Mouse (Mus musculus) retina, adult 2 months (tissue): ENCODE measurements around the gene Krr1.

ENCODE experiments used
- DNase-seq: peaks from one replicate; pipeline ENCODE4 v3.0.0-alpha.2; 2012; ENCODE audit warnings: low read depth, low spot score

Gene Krr1

GRCm38 (mm10) chr10:111972542-111973361 is at the start of gene Krr1:
Gene Krr1 (plus strand): TSS chr10:111972664.
- DNase-seq: peak; percentile 94

DNA sequence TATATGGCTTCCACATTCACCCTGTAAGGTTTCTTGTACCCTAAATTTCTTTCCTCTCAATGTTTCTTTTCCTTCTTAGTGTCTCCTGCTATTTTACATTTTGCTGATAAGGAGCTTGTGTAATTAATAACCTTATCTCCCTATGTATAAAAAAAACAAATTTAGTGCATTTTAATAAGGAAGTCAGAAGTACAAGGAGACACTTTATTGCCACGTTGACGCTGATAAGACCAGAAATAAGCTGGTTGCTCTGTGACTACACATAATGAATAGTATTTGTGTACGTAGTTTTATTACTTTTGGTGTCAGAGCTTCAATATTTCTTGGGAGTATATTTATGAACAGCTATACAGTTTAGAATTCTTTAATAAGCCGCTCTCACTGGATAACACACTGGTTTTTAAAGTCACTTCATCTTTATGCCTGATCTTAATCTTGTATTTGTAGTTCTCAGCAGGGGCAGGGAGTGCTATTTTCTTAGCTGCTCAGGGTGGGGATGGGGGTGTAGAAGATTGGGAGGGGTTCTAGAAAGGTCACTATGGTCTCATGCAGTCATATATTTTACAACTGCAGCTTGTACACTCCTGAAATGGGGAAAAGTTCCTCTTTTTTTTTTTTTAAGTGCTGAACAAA is 48.8 kb upstream of the Krr1 start:
- no peak for DNase-seq

DNA sequence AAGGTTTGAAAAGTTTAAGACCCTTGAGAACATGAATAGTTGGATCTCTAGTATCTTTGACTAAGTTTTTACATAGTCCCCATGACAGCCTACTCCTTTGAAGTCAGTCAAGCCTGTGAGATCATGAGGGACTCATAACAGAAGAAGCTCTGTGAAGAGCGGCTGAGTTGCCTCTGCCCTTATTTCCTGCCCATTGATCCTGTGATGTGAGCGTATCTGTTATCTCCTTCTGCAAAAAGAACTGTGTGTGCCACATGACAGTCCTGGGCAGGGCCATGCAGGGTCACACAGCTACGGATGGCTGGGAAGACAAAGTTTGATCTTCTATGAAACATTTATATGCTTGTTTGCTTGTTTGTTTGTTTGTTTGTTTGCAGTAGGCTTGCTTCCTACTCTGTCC is 48.3 kb upstream of the Krr1 start:
- DNase-seq: no peak

- DNase-seq: no peak
These were observed 47.6 kb upstream of the Krr1 start for GRCm38 (mm10) chr10:111924716-111925488.

- DNase-seq: peak; percentile 57
These were observed 47.0 kb upstream of the Krr1 start for GRCm38 (mm10) chr10:111925489-111925860.

DNA sequence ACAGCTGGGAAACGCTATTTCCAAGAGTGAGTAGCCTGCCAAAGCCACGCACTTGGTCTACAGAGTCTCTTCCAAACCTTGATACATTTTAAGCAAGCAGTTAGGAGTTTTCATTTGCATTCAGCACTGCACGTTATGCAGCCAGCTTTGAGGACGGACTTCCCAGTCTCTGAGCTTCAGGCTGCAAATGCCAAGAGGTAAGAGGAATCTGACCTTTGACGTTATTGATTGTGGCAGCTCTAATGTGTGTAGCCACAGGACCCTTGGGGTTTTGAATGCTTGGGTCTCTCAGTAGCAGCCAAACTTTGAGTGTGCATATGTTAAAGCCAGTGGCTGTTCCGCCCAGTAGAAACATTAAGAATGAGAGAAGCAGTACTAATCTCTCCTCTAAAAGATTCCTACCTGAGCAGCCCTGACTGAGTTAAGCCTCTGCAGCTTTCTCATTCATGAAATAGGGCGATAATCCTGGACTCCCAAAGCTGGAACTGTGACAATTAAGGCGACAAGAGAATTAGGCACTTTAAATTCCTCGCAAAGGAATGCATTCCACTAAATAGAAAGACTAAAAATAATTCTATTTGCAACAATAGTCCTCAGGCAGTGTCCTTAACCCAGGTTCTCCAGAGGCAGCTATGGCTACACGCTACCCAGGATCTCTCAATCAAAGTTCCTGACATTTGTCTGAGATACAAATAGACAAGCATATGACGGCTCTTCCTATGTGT is 39.7 kb upstream of the Krr1 start:
- DNase-seq: no peak

DNA sequence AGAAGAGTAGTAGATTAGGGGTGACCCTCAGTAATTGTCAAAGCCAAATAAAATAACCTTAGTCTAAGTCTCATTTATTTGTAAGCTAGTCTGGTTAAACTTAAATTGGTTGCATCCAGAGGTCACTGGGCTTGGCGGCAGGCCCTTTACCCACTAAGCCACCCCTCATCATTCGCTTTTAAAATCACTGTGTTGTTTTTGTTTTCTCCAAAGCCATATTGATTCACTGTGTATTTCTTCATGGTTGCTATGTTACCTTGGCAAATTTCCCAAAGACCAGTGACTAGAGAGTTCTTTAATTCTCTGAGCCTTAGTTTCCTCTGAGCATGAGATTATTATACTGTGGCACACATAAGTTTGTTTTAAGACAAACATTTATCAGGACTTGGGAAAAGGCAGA is 37.3 kb upstream of the Krr1 start:
- DNase-seq: no peak

DNA sequence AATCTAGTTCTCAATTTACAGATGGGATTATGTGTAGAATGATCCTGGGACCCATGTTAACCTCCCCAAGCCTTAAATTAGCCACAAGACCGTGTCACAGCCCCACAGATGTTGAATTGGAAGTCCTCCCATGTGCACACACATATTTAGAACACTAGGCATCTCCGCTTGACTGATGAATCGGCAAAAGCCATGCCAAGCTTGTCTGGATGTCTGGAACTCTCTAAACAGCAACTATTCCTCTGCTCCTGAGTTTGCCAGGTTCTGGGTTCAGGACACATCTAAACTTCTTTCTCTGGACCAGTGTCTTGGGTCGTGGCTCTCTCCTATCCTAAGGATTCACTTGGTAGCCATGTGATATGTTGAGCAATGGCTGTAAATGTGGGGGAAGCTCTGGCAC is 36.4 kb upstream of the Krr1 start:
- no peak for DNase-seq

DNA sequence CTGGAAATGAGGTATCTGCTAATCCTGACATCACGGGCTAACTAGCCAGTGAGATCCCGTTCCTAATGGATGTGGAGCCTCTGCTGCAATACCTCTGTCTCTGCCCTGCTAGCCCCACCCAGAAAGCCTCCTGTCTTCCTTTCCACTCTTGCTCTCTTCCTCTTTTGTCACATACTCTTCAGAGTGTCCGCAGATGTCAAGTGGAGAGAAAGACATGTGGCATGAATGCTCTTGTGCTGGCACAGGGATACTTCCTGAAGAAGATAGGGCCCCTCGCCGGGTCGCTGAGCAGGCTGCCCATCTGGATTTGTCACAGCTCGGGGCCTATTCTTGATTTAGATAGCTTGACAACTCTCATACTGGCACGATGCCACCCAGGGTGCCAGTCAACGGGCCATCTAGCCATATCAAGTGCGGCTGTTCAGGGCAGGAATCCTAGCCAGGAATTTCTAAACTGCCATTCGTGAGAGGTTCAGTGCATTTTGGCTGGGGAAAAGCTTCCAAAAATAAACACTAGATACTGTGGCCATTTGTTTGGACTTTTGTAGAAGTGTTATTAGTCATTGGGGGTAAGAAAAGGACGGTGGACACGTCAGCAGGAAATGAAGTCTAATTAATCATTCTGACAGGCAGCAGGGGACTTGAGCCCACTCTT is 35.8 kb upstream of the Krr1 start:
- DNase-seq: no peak

DNA sequence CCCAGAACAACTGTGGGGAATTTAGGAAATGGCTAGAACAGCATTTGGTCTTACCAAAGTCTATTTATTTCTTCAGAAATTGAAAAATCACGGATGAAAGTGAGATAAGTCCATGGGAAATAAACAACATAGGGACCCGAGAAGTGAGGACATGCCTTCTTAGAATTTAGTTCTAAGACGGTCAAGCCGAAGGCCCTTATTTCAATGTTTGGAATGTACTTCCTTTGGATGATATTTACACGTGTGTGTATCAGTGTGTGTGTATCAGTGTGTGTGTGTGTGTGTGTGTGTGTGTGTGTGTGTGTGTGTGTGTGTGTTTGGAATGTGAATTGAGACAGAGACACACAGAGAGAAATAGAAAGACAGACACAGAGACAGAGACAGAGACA is 35.3 kb upstream of the Krr1 start:
- DNase-seq: no peak

- DNase-seq: no peak
These were observed 29.4 kb upstream of the Krr1 start for GRCm38 (mm10) chr10:111943026-111943425.

GRCm38 (mm10) chr10:111945563-111945962 is 26.9 kb upstream of the Krr1 start:
- DNase-seq: no peak

- no peak for DNase-seq
These were observed 24.4 kb upstream of the Krr1 start for GRCm38 (mm10) chr10:111948041-111948440.

GRCm38 (mm10) chr10:111949008-111949407 is 23.5 kb upstream of the Krr1 start:
- no peak for DNase-seq

DNA sequence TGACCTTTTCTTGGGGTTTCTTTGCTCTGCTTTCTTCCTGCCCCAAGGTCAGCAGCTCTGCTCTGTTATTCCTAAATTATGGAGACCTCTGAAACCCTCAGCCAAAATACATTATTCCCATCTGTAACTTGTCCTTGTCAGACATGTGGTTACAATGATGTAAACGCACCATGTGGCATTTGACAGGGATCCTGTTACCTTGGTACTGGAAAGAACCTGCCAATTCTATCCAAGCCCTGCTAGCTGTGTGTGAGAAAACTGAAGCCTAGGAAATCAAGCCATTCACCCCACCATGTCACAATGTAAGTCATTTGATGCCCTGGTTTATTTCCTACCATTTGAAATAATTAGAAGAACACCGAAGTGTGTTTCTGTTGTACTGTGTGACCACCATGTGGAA is 16.6 kb upstream of the Krr1 start:
- no peak for DNase-seq

DNA sequence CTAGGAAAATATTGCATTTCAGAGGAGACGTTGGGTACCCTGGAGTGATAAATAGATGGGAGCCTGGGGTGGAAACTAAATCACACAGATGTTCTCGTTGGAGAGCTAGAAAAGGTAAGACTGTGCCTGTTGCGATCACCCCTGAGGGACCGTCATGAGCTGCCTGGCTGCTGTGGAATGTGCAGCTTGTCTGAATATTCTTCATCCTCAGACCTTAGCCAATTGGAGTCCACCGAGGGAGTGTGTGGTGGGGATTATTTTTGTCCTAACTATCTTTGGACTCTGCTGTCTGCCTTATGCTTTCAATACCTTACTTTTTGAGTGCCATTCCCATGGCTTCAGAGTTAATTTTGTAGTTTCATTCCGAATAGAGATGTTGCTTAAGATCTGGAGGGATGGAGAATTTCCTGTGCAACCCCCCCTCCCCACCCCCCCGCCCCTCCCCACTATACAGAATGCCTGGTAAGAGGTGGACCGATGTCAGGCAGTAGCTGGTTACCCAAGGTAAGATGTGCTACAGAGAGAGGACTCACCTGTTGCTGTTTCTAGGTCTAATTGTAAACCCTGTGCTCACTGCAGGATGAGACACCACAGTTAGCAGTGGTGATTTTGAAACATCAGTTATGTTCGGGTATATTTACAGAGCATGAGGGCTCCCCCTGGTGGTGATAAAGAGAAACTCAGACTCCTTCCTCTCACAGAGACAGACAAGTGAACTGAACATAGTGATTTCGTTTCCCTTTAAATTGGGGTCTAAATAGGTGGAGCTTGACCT is 15.0 kb upstream of the Krr1 start:
- peak; percentile 43 for DNase-seq

GRCm38 (mm10) chr10:111958046-111958421 is 14.4 kb upstream of the Krr1 start:
- DNase-seq: no peak

GRCm38 (mm10) chr10:111959353-111959752 is 13.1 kb upstream of the Krr1 start:
- no peak for DNase-seq

GRCm38 (mm10) chr10:111960459-111960858 is 12.0 kb upstream of the Krr1 start:
- DNase-seq: no peak

- no peak for DNase-seq
These were observed 6.1 kb upstream of the Krr1 start for GRCm38 (mm10) chr10:111966394-111966793.

DNA sequence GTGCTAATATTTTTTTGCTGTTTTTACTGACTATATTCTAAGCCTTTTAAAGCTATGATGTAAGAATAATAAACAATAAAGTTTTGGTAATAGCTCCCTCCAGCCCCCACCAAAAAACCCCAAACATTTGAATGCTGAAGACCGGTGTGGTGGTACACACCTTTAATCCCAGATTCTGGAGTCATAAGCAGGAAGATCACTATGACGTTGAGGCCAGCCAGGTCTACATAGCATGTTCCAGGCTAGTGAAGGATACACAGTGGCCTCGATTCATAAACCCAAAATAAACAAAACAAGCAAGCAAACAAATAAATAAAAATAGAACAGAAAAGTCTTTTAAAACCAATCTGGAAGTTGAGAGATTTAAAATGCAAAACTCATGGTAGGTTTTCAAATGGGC is 535 bp upstream of the Krr1 start:
- DNase-seq: no peak
